Mouse (Mus musculus) CD4-positive, CD25-positive, alpha-beta regulatory T cell, adult 2 months (primary cell): Measurements from ENCODE around the gene Nanos1.

Source experiments
- DNase-seq: peaks from one replicate; pipeline ENCODE4 v3.0.0-alpha.2; 2012; ENCODE audit warnings: low read depth, low spot score

The Nanos1 gene

DNA sequence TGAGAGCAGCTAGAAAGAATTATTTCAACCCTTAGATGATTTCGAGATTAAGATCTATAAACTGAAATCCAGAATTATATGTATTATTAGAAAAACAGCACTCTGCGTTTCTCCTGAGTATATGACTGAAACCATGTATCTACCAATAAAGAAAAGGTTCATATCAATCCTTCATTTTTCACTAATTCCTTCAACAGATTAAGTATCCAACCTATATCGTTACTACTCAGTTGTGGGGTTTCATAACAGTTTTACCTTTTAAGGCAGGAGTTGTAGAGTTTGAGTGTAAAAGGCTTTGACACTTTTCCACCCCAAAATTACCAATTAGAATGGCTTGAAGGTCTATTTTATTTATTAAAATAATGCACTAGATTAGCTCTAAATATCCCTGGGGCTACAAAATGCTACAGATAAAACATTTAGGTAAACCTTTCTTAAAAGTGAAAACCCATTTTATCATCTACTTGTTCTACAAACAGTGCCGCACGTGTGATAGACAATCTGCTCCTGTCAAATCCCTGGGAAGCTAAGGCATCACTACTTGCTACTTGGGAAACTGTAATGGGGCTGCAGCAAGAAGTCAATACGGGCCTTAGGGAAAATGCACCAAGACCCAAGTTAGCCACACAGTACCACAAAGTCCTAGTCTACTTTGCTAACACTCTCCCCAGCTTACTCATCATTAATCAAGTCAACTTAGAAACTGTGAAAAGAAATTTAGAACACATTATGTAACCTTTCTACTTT is 32.6 kb downstream of the Nanos1 start:
- no peak for DNase-seq

GRCm38 (mm10) chr19:60789452-60789851 is 33.7 kb downstream of the Nanos1 start:
- peak; percentile 25 for DNase-seq

GRCm38 (mm10) chr19:60789919-60790506 is 34.2 kb downstream of the Nanos1 start:
- peak; percentile 71 for DNase-seq

DNA sequence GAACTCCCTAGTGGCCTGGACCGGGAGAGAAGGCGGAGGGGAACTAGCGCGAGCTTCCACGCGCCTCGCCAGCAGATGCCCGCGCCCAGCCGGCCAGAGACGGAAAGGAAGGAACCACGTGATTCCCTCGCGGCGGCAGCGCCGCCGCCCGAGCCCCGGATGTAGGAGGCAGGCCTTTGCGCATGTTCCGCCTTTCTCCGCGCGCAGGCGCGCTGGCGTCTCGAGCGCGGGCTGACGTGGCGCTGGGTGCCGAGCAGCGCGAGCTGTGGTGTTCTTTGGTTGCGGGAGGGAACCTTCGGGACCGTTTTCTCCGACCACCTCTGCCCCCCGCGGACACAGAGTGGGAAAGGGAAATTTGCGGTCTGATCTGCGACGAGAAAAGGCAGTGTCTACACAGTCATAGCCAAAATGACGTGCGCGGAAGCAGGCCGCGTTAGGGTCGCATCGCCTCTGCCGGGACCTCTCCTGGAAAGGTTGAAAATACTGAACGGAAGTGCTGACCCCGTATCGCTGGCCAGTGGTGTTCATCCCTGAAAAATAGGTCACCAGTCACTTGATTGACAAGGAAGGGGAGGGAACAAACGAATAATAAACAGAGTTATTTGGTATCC is 34.9 kb downstream of the Nanos1 start, which contains the start of gene Eif3a:
Eif3a (minus strand) TSS at position 108 of the 611 bp plus-strand sequence.
- peak; percentile 96 for DNase-seq

GRCm38 (mm10) chr19:60791164-60791563 is 35.4 kb downstream of the Nanos1 start:
- DNase-seq = no peak

GRCm38 (mm10) chr19:60793170-60793707 is 37.5 kb downstream of the Nanos1 start:
- no peak for DNase-seq

DNA sequence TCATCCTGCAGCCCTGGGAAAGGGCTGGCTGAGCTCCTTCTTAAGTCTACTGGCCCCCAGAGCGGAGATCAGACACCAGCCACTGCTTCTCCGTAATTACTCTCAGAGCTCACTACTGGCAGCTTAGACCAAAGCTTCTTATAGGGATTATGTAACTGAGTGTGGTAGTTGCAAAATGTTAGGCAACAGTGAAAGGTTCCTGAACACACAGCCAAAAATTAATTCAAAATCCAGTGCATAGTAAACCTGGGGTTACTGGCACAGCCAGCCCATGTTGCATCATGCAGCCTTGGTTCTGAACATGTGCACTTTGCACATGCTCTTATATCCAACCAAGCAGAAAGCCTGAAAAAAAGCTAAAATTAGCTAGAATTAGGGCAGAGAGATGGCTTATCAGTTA is 39.5 kb downstream of the Nanos1 start:
- no peak for DNase-seq

- no peak for DNase-seq
Observed at GRCm38 (mm10) chr19:60797415-60797814, 41.6 kb downstream of the Nanos1 start.

- no peak for DNase-seq
Observed at GRCm38 (mm10) chr19:60799867-60800569, 44.2 kb downstream of the Nanos1 start.

GRCm38 (mm10) chr19:60804903-60805302 is 49.1 kb downstream of the Nanos1 start:
- DNase-seq = no peak
